In the genomic region with DNA sequence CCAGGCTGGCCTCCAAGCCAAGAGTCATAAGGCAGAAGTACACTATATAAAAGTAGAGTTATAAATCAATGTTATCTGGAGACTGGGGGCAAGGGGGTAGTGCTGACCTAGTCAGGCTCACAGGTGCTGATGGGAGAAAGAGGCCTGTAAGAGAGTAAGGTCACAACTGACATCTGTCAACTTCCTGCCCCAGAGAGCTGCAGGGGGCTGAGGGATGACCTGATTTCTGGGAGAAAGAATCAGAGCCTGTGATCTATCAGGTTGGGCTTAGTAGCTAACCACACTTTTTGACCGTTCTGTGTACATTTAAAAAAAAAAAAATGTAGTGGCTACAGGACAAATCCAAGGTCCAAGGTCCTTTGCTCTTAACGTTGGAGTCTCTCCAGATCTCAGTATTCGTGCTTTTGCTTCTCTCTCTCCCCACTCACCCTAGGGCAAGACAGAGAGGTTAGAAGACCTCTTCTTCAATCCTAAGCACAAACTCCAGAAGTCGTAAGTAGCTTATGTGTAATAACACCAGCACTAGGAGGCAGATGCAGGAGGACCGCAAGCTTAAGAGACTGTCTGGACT, we compare ENCODE assay signal across 19 mouse cellular contexts. TPM values are rescaled to one million over a fixed set of nuclear protein-coding genes. Genes with fewer than 3 reads are reported as not detected.
A peak's percentile ranks its signal among the peaks of the same experiment; 100 is the strongest.
DNase-seq lines count a peak whose midpoint lies in the region; ATAC-seq and TF ChIP-seq lines count a peak whose summit lies in the region.
"Had no signal": no experiment of that assay in that cellular context is flagged by ENCODE, and none has a peak within 500 bp of the region (broad histone marks: within the 10 kb centered on the region; RNA-seq: fewer than 3 reads in every experiment).

No protein-coding gene starts in this region.

- no peak for TF ChIP-seq CTCF in kidney, adult 2 months (conservative IDR thresholded peaks at IDR 0.05; ENCODE audit: insufficient read depth, insufficient read length, low read depth, low read length)

- peak overlapping the region; percentile 91 for H3K27ac ChIP-seq in kidney, adult 2 months (ENCODE audit: insufficient read depth, low read depth, low read length)
- H3K27ac ChIP-seq in liver, embryonic 13.5 days, result peak overlapping the region; percentile 26
- H3K27ac ChIP-seq in hindbrain, embryonic 10.5 days, result no peak overlapping the region
- no peak overlapping the region for H3K27ac ChIP-seq in forebrain, embryonic 13.5 days
- H3K27ac ChIP-seq: forebrain, embryonic 12.5 days; heart, embryonic 10.5 days; hindbrain, embryonic 14.5 days; neural tube, embryonic 13.5 days had no signal

- TF ChIP-seq POLR2A in kidney, adult 2 months (IDR thresholded peaks at IDR 0.05; ENCODE audit: low read depth, low read length), result no peak

- H3K4me1 ChIP-seq in kidney, adult 2 months (ENCODE audit: control insufficient read depth, insufficient read depth, low read length), result peaks cover 15% of the 10 kb centered on the region; the same call in 1 of the 2 replicates
- H3K4me1 ChIP-seq in liver, embryonic 13.5 days (replicated peaks), result peaks cover 40% of the 10 kb centered on the region
- H3K4me1 ChIP-seq in hindbrain, embryonic 10.5 days (replicated peaks), result peaks cover 21% of the 10 kb centered on the region
- H3K4me1 ChIP-seq in forebrain, embryonic 13.5 days, result peaks cover 14% of the 10 kb centered on the region

- H3K27me3 ChIP-seq in kidney, adult 2 months (replicated peaks; ENCODE audit: control insufficient read depth, insufficient read depth, low read length), result no peaks in the 10 kb centered on the region
- 0 out of 2 replicates have a peak, but pooled peaks cover 2% of the 10 kb centered on the region for H3K27me3 ChIP-seq in liver, embryonic 13.5 days
- H3K27me3 ChIP-seq in hindbrain, embryonic 10.5 days (ENCODE audit: insufficient read depth, poor library complexity, severe bottlenecking), result no peaks in the 10 kb centered on the region
- H3K27me3 ChIP-seq in forebrain, embryonic 13.5 days, result no peaks in the 10 kb centered on the region
- H3K27me3 ChIP-seq: forebrain, embryonic 12.5 days; neural tube, embryonic 13.5 days; Patski had no signal

- no peaks in the 10 kb centered on the region for H3K9me3 ChIP-seq in liver, embryonic 13.5 days (replicated peaks)
- no peaks in the 10 kb centered on the region for H3K9me3 ChIP-seq in hindbrain, embryonic 10.5 days
- no peaks in the 10 kb centered on the region for H3K9me3 ChIP-seq in forebrain, embryonic 13.5 days (replicated peaks)
- H3K9me3 ChIP-seq: forebrain, embryonic 12.5 days; heart, embryonic 10.5 days; neural tube, embryonic 13.5 days had no signal

- WGBS in kidney, adult 2 months, result 40% methylated on average over 5 of the region's 5 CpGs
- WGBS in liver, embryonic 13.5 days (ENCODE audit: insufficient replicate concordance), result 60% methylated on average over 5 of the region's 5 CpGs
- WGBS in hindbrain, embryonic 10.5 days, result 89% methylated on average over 5 of the region's 5 CpGs
- WGBS in forebrain, embryonic 13.5 days, result 89% methylated on average over 5 of the region's 5 CpGs

- no peak overlapping the region for H3K4me3 ChIP-seq in kidney, adult 2 months (ENCODE audit: insufficient read depth, low read depth, low read length)
- H3K4me3 ChIP-seq in liver, embryonic 13.5 days (replicated peaks), result peak overlapping the region; percentile 84; the same call in 1 of the 2 replicates
- no peak overlapping the region for H3K4me3 ChIP-seq in hindbrain, embryonic 10.5 days
- no peak overlapping the region for H3K4me3 ChIP-seq in forebrain, embryonic 13.5 days
- H3K4me3 ChIP-seq: forebrain, embryonic 12.5 days; heart, embryonic 10.5 days; neural tube, embryonic 13.5 days had no signal

- no peaks in the 10 kb centered on the region for H3K36me3 ChIP-seq in kidney, adult 2 months (ENCODE audit: control insufficient read depth, insufficient read depth, low read length)
- peaks cover 31% of the 10 kb centered on the region for H3K36me3 ChIP-seq in liver, embryonic 13.5 days
- peaks cover 38% of the 10 kb centered on the region for H3K36me3 ChIP-seq in hindbrain, embryonic 10.5 days
- peaks cover 22% of the 10 kb centered on the region for H3K36me3 ChIP-seq in forebrain, embryonic 13.5 days (ENCODE audit: poor library complexity, severe bottlenecking)

- no peak overlapping the region for H3K9ac ChIP-seq in liver, embryonic 13.5 days
- H3K9ac ChIP-seq in forebrain, embryonic 13.5 days, result no peak overlapping the region
- H3K9ac ChIP-seq: forebrain, embryonic 12.5 days; hindbrain, embryonic 14.5 days; neural tube, embryonic 13.5 days had no signal

- peak overlapping the region; percentile 88 for H3K4me2 ChIP-seq in liver, embryonic 13.5 days
- no peak overlapping the region for H3K4me2 ChIP-seq in forebrain, embryonic 13.5 days
- H3K4me2 ChIP-seq: neural tube, embryonic 13.5 days had no signal

- no peak for ATAC-seq in liver, embryonic 13.5 days (ENCODE audit: low read depth)
- ATAC-seq in forebrain, embryonic 13.5 days, result no peak
- ATAC-seq: activated CD4-positive, CD25-positive, alpha-beta regulatory T cell, adult 4 months; Patski had no signal

- DNase-seq in kidney, adult 2 months, result peak; percentile 71
- DNase-seq in kidney, postnatal 14 days, result no peak
- DNase-seq in thymus, postnatal 14 days, result peak; percentile 17
- DNase-seq in thymus, adult 18-20 months, result no peak
- no peak for DNase-seq in liver, embryonic 13.5 days
- no peak for DNase-seq in hindbrain, embryonic 10.5 days (ENCODE audit: low spot score)
- DNase-seq: B cell, adult 2 months; cerebellum, postnatal 10 days; gastrocnemius, postnatal 36 days; heart, postnatal 14 days; lung, adult 18-20 months; right cerebral cortex, postnatal 25 days had no signal

RNA-seq across cellular contexts. Expression of a gene that starts 1.9 kb away (rescaled TPM):
- polyA plus RNA-seq in kidney, adult 2 months (2012; rRNA removed), result 0.75 and 1.8 TPM in 2 replicates
- polyA plus RNA-seq in liver, embryonic 13.5 days (2015; fragmentation: Nextera tagmentation; extraction: Ambion mirVana), result 0.24 and 0.44 TPM in 2 replicates
- 0.41 TPM in 1 of 2 replicates, not detected in the other for polyA plus RNA-seq in hindbrain, embryonic 10.5 days (2016; fragmentation: Nextera tagmentation; extraction: Ambion mirVana)
- polyA plus RNA-seq in forebrain, embryonic 13.5 days (2015; fragmentation: Nextera tagmentation; extraction: Ambion mirVana), result 0.34 TPM in 1 of 2 replicates, not detected in the other
- polyA plus RNA-seq: activated CD4-positive, CD25-positive, alpha-beta regulatory T cell, adult 4 months; forebrain, embryonic 12.5 days had no signal

RNA-seq across cellular contexts. Expression of a gene that starts 2.3 kb away (rescaled TPM):
- polyA plus RNA-seq in kidney, adult 2 months (2012; rRNA removed), result 13.8 and 18.8 TPM in 2 replicates
- polyA plus RNA-seq in liver, embryonic 13.5 days (2015; fragmentation: Nextera tagmentation; extraction: Ambion mirVana), result 23.8 TPM in 2 replicates
- polyA plus RNA-seq in hindbrain, embryonic 10.5 days (2016; fragmentation: Nextera tagmentation; extraction: Ambion mirVana), result 28.4 and 34.0 TPM in 2 replicates
- 28.9 and 30.0 TPM in 2 replicates for polyA plus RNA-seq in forebrain, embryonic 13.5 days (2015; fragmentation: Nextera tagmentation; extraction: Ambion mirVana)

RNA-seq across cellular contexts. Expression of a gene that starts 15.4 kb away (rescaled TPM):
- polyA plus RNA-seq in kidney, adult 2 months (2012; rRNA removed), result 15.4 and 16.4 TPM in 2 replicates
- polyA plus RNA-seq in liver, embryonic 13.5 days (2015; fragmentation: Nextera tagmentation; extraction: Ambion mirVana), result 6.1 and 7.9 TPM in 2 replicates
- 7.7 and 8.0 TPM in 2 replicates for polyA plus RNA-seq in hindbrain, embryonic 10.5 days (2016; fragmentation: Nextera tagmentation; extraction: Ambion mirVana)
- 6.6 and 8.2 TPM in 2 replicates for polyA plus RNA-seq in forebrain, embryonic 13.5 days (2015; fragmentation: Nextera tagmentation; extraction: Ambion mirVana)

RNA-seq across cellular contexts. Expression of a gene that starts 29.7 kb away (rescaled TPM):
- 0.31 and 0.54 TPM in 2 replicates for polyA plus RNA-seq in kidney, adult 2 months (2012; rRNA removed)
- polyA plus RNA-seq in liver, embryonic 13.5 days (2015; fragmentation: Nextera tagmentation; extraction: Ambion mirVana), result not detected in 2 replicates
- polyA plus RNA-seq in hindbrain, embryonic 10.5 days (2016; fragmentation: Nextera tagmentation; extraction: Ambion mirVana), result not detected in 2 replicates
- polyA plus RNA-seq in forebrain, embryonic 13.5 days (2015; fragmentation: Nextera tagmentation; extraction: Ambion mirVana), result 0.14 TPM in 1 of 2 replicates, not detected in the other
- polyA plus RNA-seq: activated CD4-positive, CD25-positive, alpha-beta regulatory T cell, adult 4 months; forebrain, embryonic 12.5 days; heart, embryonic 10.5 days had no signal

RNA-seq across cellular contexts. Expression of a gene that starts 44.4 kb away (rescaled TPM):
- polyA plus RNA-seq in kidney, adult 2 months (2012; rRNA removed), result 0.71 and 6.4 TPM in 2 replicates
- 0.24 and 0.36 TPM in 2 replicates for polyA plus RNA-seq in liver, embryonic 13.5 days (2015; fragmentation: Nextera tagmentation; extraction: Ambion mirVana)
- polyA plus RNA-seq in hindbrain, embryonic 10.5 days (2016; fragmentation: Nextera tagmentation; extraction: Ambion mirVana), result not detected in 2 replicates
- polyA plus RNA-seq in forebrain, embryonic 13.5 days (2015; fragmentation: Nextera tagmentation; extraction: Ambion mirVana), result not detected in 2 replicates
- polyA plus RNA-seq: forebrain, embryonic 12.5 days; hindbrain, embryonic 14.5 days; neural tube, embryonic 13.5 days; Patski had no signal

Comparison
In these comparisons a context has a peak if more than half of its experiments do, and no peak if none do; other contexts are left out.
1. DNase-seq: peak in kidney, adult 2 months (single experiment) and thymus, postnatal 14 days (single experiment); none in kidney, postnatal 14 days (single experiment), thymus, adult 18-20 months (0 of 2), liver, embryonic 13.5 days (single experiment) and hindbrain, embryonic 10.5 days (single experiment).
2. H3K27ac ChIP-seq: peak in kidney, adult 2 months (single experiment) and liver, embryonic 13.5 days (single experiment); none in hindbrain, embryonic 10.5 days (single experiment) and forebrain, embryonic 13.5 days (single experiment).